Mouse (Mus musculus): ENCODE data around the gene Mtss1l.
"Not testable (repeated sequence)": the region's sequence is repeated elsewhere in the genome, so short reads cannot be mapped to it uniquely, and the experiment has no call there.

Mtss1l gene

GRCm38 (mm10) chr8:110786501-110786900 is 65.2 kb downstream of the Mtss1l start:
- DNase-seq, result not testable (repeated sequence)

GRCm38 (mm10) chr8:110786934-110787333 is 65.7 kb downstream of the Mtss1l start:
- DNase-seq, result no peak

GRCm38 (mm10) chr8:110787411-110787954 is 66.2 kb downstream of the Mtss1l start:
- DNase-seq, result no peak

- DNase-seq, result no peak
These were observed 67.7 kb downstream of the Mtss1l start for GRCm38 (mm10) chr8:110788981-110789380.

GRCm38 (mm10) chr8:110789571-110789970 is 68.3 kb downstream of the Mtss1l start:
- no peak for DNase-seq

- DNase-seq, result no peak
These were observed 69.0 kb downstream of the Mtss1l start for GRCm38 (mm10) chr8:110790270-110790669.

Measured in thymus, postnatal 25 days (tissue).